Mouse (Mus musculus): ENCODE results near the gene Nup214. TPM values are rescaled to one million over a fixed set of nuclear protein-coding genes. Genes with fewer than 3 reads are reported as not detected.

Gene Nup214
- polyA plus RNA-seq, 1 experiment, result 80.0 TPM

DNA sequence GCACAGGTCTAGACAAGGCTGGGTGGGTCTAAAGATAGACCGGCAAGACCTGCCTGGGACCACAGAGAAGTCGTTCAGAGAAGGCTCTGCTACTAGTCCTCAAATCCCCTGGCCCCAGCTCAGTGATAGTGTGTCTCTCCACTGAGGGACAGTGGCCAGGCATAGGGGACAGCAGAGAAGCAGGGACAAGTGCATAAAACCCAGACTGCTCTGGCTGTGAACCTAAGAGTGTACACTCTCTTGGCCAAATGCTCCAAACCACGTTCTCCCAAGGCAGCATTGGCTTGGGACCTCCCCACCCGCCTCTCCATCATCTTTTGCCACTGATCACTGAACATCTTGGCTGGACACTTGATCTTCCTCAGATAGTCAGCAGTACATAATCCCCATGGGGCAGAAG is 113.4 kb downstream of the Nup214 start:
- Histone ChIP-seq H3K27ac (ENCODE audit: control insufficient read depth, insufficient read depth, low read depth, low read length, poor library complexity) (no peak overlapping the region), H3K4me3 (replicated peaks; ENCODE audit: control insufficient read depth, low read depth, low read length) (no peak overlapping the region), H3K4me1 (ENCODE audit: control insufficient read depth, insufficient read depth, low read length) (peaks cover 8% of the 10 kb centered on the region; the same call in 1 of the 2 replicates)
- WGBS, result 76% methylated on average over 4 of the region's 4 CpGs
- no peak for TF ChIP-seq POLR2A (IDR thresholded peaks at IDR 0.05; ENCODE audit: borderline replicate concordance, control insufficient read depth, low read depth, low read length)
- TF ChIP-seq CTCF (IDR thresholded peaks at IDR 0.05; ENCODE audit: control insufficient read depth, insufficient read depth, low read length), result no peak

DNA sequence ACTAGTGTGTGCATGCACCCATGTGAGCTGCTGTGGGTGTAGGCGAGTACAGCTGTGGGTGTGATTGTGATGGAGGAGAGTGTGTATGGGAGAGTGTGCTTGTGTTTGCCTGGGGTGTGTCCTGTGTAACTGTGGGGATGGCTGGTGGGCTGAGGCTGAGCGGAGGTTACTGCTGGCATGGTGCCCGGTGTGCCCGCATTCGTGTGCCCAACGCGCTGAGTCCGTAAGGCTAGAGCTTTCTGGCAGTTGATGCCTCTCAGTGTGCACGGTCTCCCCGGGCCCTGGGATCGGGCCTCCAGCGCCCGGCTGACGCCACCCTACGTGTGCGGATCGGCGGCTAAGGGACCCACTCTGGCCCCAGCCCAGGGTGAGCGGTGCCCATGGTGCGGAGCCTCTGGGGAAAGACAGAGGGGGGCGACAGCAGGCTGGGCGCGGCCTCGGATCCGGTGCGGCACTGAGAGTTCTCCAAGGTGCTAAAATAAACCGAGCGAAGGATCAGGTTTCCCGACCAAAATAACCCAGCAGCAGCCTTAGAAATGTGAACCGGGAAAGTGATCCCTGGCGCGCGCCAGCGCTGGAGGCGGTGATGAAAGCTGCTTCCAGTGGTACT is 114.2 kb downstream of the Nup214 start:
- no peak overlapping the region for H3K4me3 ChIP-seq (replicated peaks; ENCODE audit: control insufficient read depth, low read depth, low read length)
- no peak for TF ChIP-seq CTCF (IDR thresholded peaks at IDR 0.05; ENCODE audit: control insufficient read depth, insufficient read depth, low read length)
- TF ChIP-seq POLR2A (IDR thresholded peaks at IDR 0.05; ENCODE audit: borderline replicate concordance, control insufficient read depth, low read depth, low read length), result no peak
- 3% methylated on average over 35 of the region's 35 CpGs for WGBS
- H3K27ac ChIP-seq (ENCODE audit: control insufficient read depth, insufficient read depth, low read depth, low read length, poor library complexity), result no peak overlapping the region
- H3K4me1 ChIP-seq (ENCODE audit: control insufficient read depth, insufficient read depth, low read length), result peaks cover 8% of the 10 kb centered on the region; the same call in 1 of the 2 replicates

DNA sequence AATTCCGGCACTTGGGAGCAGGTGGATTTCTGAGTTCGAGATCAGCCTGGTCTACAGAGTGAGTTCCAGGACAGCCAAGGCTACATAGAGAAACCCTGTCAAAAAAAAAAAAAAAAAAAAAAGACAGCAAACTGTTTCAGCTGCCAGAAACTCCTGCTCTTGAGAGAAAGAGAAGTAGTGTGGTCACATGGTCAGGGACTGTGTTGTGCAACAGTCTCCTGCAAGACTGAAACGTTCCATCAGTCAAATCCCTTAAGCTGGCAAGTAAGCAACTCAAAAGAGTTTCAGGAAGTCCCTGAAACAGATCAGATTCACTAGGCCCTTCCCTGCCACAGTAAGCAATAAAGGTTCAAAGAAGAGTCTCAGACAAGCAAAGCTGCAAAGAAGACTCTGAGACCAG is 115.4 kb downstream of the Nup214 start:
- H3K4me3 ChIP-seq (replicated peaks; ENCODE audit: control insufficient read depth, low read depth, low read length), result no peak overlapping the region
- H3K27ac ChIP-seq (ENCODE audit: control insufficient read depth, insufficient read depth, low read depth, low read length, poor library complexity), result no peak overlapping the region
- no peak for TF ChIP-seq POLR2A (IDR thresholded peaks at IDR 0.05; ENCODE audit: borderline replicate concordance, control insufficient read depth, low read depth, low read length)
- TF ChIP-seq CTCF (IDR thresholded peaks at IDR 0.05; ENCODE audit: control insufficient read depth, insufficient read depth, low read length), result no peak
- 43% methylated on average over 3 of the region's 3 CpGs for WGBS
- peaks cover 8% of the 10 kb centered on the region; the same call in 1 of the 2 replicates for H3K4me1 ChIP-seq (ENCODE audit: control insufficient read depth, insufficient read depth, low read length)

DNA sequence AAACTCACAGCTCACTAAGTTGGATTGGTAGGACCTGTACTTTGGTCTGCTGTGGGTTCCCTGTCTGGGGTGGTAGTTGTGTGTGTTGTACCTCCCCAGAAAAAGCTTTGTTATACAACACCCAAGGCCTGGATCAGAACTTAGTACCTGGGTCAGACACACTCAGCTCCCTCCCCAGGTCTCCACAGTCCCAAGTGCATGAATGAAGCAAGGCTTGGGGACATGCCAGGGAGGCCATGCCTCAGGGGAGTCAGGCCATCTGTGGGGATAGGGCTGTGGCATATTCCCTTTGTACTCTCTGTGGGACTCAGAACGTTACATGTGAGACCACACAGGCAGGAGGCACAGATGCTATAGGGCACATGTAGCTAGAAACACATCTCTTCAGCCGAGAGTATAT is 115.9 kb downstream of the Nup214 start:
- Histone ChIP-seq H3K4me3 (replicated peaks; ENCODE audit: control insufficient read depth, low read depth, low read length) (no peak overlapping the region), H3K4me1 (ENCODE audit: control insufficient read depth, insufficient read depth, low read length) (peaks cover 8% of the 10 kb centered on the region; the same call in 1 of the 2 replicates), H3K27ac (ENCODE audit: control insufficient read depth, insufficient read depth, low read depth, low read length, poor library complexity) (no peak overlapping the region)
- WGBS, result 77% methylated on average over 2 of the region's 2 CpGs
- TF ChIP-seq POLR2A (IDR thresholded peaks at IDR 0.05; ENCODE audit: borderline replicate concordance, control insufficient read depth, low read depth, low read length), result no peak
- no peak for TF ChIP-seq CTCF (IDR thresholded peaks at IDR 0.05; ENCODE audit: control insufficient read depth, insufficient read depth, low read length)

DNA sequence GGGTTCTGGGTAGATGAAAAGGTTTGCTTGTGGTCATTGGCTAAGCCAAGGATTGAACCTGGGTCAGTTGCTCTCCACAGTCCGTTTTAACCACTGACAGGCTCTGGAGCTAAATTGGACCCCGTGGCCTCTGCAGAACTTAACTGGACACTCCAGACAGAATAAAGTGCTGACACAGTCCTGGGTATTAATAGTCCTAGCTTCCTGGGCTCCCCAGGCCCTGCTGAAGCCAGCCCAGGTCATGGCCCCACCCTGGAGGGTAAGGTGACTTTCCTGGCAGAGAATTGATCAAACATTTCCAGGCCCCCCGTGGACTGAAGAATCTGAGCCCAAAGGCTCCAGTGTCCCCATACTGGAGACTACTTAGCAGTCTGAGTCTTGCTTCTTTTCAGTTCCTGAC is 117.7 kb downstream of the Nup214 start:
- Histone ChIP-seq H3K27ac (ENCODE audit: control insufficient read depth, insufficient read depth, low read depth, low read length, poor library complexity) (no peak overlapping the region), H3K4me3 (replicated peaks; ENCODE audit: control insufficient read depth, low read depth, low read length) (no peak overlapping the region), H3K4me1 (ENCODE audit: control insufficient read depth, insufficient read depth, low read length) (peaks cover 5% of the 10 kb centered on the region; the same call in 1 of the 2 replicates)
- 80% methylated on average over 3 of the region's 3 CpGs for WGBS
- TF ChIP-seq POLR2A (IDR thresholded peaks at IDR 0.05; ENCODE audit: borderline replicate concordance, control insufficient read depth, low read depth, low read length), result no peak
- no peak for TF ChIP-seq CTCF (IDR thresholded peaks at IDR 0.05; ENCODE audit: control insufficient read depth, insufficient read depth, low read length)

DNA sequence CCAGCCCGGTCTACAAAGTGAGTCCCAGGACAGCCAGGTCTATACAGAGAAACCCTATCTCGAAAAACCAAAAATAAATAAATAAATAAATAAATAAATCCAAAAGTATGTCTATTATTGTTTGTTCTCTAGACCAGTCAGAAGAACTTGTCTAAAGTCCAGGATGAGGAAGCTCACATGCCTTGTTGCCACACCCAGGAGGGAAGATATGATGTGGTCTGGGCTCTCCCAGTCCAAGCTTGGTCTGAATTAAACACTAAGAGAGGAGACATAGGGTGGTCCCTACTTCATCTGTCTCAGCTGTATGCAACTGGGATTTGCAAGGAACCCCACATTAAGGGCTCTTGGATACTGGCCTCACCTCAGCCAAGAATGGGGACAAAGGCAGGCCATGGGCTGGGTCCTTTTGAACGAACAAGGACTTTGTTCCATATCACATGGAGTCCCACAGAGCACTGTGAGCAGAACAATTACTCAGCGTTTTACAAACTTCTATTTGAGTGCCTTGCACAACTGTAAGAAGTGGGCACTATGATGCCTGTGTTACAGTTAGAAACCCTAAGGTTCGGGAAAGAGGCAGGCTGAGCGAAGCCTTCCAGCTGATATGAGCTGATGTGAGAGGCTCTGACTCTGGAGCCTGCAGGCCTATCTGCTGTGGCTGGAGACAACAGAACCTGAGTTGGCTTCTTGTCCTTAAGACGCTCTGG is 119.9 kb downstream of the Nup214 start:
- no peak overlapping the region for H3K4me3 ChIP-seq (replicated peaks; ENCODE audit: control insufficient read depth, low read depth, low read length)
- no peak overlapping the region for H3K27ac ChIP-seq (ENCODE audit: control insufficient read depth, insufficient read depth, low read depth, low read length, poor library complexity)
- 77% methylated on average over 7 of the region's 7 CpGs for WGBS
- peaks cover 2% of the 10 kb centered on the region; the same call in 1 of the 2 replicates for H3K4me1 ChIP-seq (ENCODE audit: control insufficient read depth, insufficient read depth, low read length)
- TF ChIP-seq CTCF (IDR thresholded peaks at IDR 0.05; ENCODE audit: control insufficient read depth, insufficient read depth, low read length) (no peak), POLR2A (IDR thresholded peaks at IDR 0.05; ENCODE audit: borderline replicate concordance, control insufficient read depth, low read depth, low read length) (no peak)

DNA sequence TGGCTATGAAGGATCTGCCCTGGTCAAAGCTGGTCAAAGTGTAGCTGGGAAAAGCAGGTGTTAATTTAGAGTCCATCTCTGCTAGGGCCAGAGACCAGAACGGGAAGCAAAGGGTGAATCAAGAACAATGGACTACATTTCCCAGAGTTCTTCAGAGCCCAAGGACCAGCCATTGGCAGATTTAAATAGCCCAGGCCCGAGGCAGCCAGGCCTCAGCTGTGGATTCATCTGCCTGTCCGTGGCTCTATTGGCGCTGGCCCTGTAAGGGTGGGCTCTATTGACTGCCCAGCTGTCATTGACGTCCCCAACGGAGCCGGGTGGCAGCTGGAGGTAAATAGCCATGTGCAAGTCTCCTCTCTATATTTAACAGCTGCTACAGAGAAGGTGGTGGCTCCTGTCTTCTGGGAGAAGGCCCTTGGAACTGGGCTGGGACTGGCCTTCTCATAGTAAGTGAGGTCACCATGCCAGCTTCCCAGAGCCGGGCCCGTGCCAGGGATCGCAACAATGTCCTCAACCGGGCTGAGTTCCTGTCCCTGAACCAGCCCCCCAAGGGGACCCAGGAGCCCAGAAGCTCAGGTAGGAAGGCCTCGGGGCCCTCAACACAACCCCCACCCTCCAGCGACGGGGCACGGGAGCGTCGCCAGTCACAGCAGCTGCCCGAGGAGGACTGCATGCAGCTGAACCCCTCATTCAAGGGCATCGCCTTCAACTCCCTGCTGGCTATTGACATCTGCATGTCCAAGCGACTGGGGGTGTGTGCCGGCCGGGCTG is 121.3 kb downstream of the Nup214 start, which contains the start of gene Plpp7:
Gene Plpp7 (plus strand): TSS at position 178 of the 771 bp plus-strand sequence.
- Histone ChIP-seq H3K27ac (ENCODE audit: control insufficient read depth, insufficient read depth, low read depth, low read length, poor library complexity) (no peak within 1 kb of the TSS), H3K4me3 (replicated peaks; ENCODE audit: control insufficient read depth, low read depth, low read length) (no peak within 1 kb of the TSS), H3K4me1 (ENCODE audit: control insufficient read depth, insufficient read depth, low read length) (no peaks in the 10 kb centered on the region)
- TF ChIP-seq POLR2A (IDR thresholded peaks at IDR 0.05; ENCODE audit: borderline replicate concordance, control insufficient read depth, low read depth, low read length), result no peak
- no peak for TF ChIP-seq CTCF (IDR thresholded peaks at IDR 0.05; ENCODE audit: control insufficient read depth, insufficient read depth, low read length)
- 53% methylated on average over 22 of the region's 22 CpGs for WGBS

DNA sequence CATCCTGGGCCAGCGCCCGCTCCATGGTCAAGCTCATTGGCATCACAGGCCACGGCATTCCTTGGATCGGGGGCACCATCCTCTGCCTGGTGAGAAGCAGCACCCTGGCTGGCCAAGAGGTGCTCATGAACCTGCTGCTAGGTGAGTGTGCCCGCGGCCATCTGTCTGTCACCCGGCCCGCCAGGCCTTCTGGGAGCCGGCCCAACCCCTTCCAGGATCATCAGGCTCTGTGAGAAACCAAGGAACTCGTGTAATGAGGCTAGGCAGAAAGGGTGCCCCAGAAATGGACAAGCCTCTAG is 121.8 kb downstream of the Nup214 start:
- no peaks in the 10 kb centered on the region for H3K4me1 ChIP-seq (ENCODE audit: control insufficient read depth, insufficient read depth, low read length)
- 84% methylated on average over 10 of the region's 10 CpGs for WGBS
- no peak overlapping the region for H3K4me3 ChIP-seq (replicated peaks; ENCODE audit: control insufficient read depth, low read depth, low read length)
- no peak for TF ChIP-seq CTCF (IDR thresholded peaks at IDR 0.05; ENCODE audit: control insufficient read depth, insufficient read depth, low read length)
- TF ChIP-seq POLR2A (IDR thresholded peaks at IDR 0.05; ENCODE audit: borderline replicate concordance, control insufficient read depth, low read depth, low read length), result no peak
- no peak overlapping the region for H3K27ac ChIP-seq (ENCODE audit: control insufficient read depth, insufficient read depth, low read depth, low read length, poor library complexity)
